ENCODE assay signal across 28 mouse cellular contexts in genomic region chr19:47242227-47242626, GRCm38 (mm10).
DNase-seq lines count a peak whose midpoint lies in the region; ATAC-seq and TF ChIP-seq lines count a peak whose summit lies in the region.
"Had no signal": no experiment of that assay in that cellular context is flagged by ENCODE, and none has a peak within 500 bp of the region (broad histone marks: within the 10 kb centered on the region; RNA-seq: fewer than 3 reads in every experiment).

No protein-coding gene starts in this region.

- no peak for TF ChIP-seq CTCF in kidney, adult 2 months (conservative IDR thresholded peaks at IDR 0.05; ENCODE audit: insufficient read depth, insufficient read length, low read depth, low read length)

- ATAC-seq in frontal cortex, adult (ENCODE audit: low TSS enrichment): peak; percentile 33; the same call in 1 of the 2 replicates
- peak; percentile 44 for ATAC-seq in common myeloid progenitor, adult 5-6 weeks (replicated peaks; ENCODE audit: low read depth, poor library complexity, severe bottlenecking)
- peak; percentile 57 to 63 for ATAC-seq in hematopoietic stem cell, adult 5-6 weeks (replicated peaks in 1 of 2; ENCODE audit: insufficient read depth in 1 of 2, low FRiP score in 2 of 2, low TSS enrichment in 1 of 2, low read depth in 1 of 2, poor library complexity in 2 of 2, severe bottlenecking in 2 of 2)
- ATAC-seq: activated CD4-positive, CD25-positive, alpha-beta regulatory T cell, adult 4 months; CD4-positive, CD25-positive, alpha-beta regulatory T cell, adult 4 months; forebrain, embryonic 14.5 days; Patski had no signal

- no peak overlapping the region for H3K27ac ChIP-seq in kidney, adult 2 months (ENCODE audit: insufficient read depth, low read depth, low read length)
- H3K27ac ChIP-seq: embryonic facial prominence, embryonic 13.5 days; embryonic facial prominence, embryonic 15.5 days; forebrain, embryonic 10.5 days; forebrain, embryonic 12.5 days had no signal

- H3K4me1 ChIP-seq in kidney, adult 2 months (ENCODE audit: control insufficient read depth, insufficient read depth, low read length): no peaks in the 10 kb centered on the region
- H3K4me1 ChIP-seq: embryonic facial prominence, embryonic 15.5 days had no signal

- DNase-seq in frontal cortex, postnatal 36 days (ENCODE audit: low spot score in 2 of 2): no peak
- DNase-seq in layer of hippocampus, adult 9-11 months: peak; percentile 52
- DNase-seq in layer of hippocampus, adult 8-10 months (ENCODE audit: low spot score in 2 of 2): no peak
- no peak for DNase-seq in natural killer cell, adult 2 months (ENCODE audit: low spot score in 2 of 2)
- no peak for DNase-seq in kidney, adult 2 months
- DNase-seq: adrenal gland, adult 8-10 months; adrenal gland, postnatal 14 days; adrenal gland, postnatal 36 days; B cell, adult 2 months; cerebellum, adult 11-12 months; cerebellum, adult 2 months; cerebellum, adult 9-10 months; cerebellum, postnatal 10 days; cerebellum, postnatal 25 days; embryo, embryonic 11 days had no signal

- H3K27me3 ChIP-seq in kidney, adult 2 months (replicated peaks; ENCODE audit: control insufficient read depth, insufficient read depth, low read length): no peaks in the 10 kb centered on the region
- H3K27me3 ChIP-seq: embryonic facial prominence, embryonic 13.5 days; embryonic facial prominence, embryonic 15.5 days; Patski had no signal

- no peaks in the 10 kb centered on the region for H3K36me3 ChIP-seq in kidney, adult 2 months (ENCODE audit: control insufficient read depth, insufficient read depth, low read length)
- H3K36me3 ChIP-seq: embryonic facial prominence, embryonic 13.5 days; embryonic facial prominence, embryonic 15.5 days; forebrain, embryonic 10.5 days; forebrain, embryonic 12.5 days; G1E had no signal

- no peak overlapping the region for H3K4me3 ChIP-seq in kidney, adult 2 months (ENCODE audit: insufficient read depth, low read depth, low read length)
- H3K4me3 ChIP-seq: embryonic facial prominence, embryonic 13.5 days; embryonic facial prominence, embryonic 15.5 days; erythroblast, embryonic 14.5 days; forebrain, embryonic 10.5 days; forebrain, embryonic 12.5 days had no signal

- TF ChIP-seq POLR2A in kidney, adult 2 months (IDR thresholded peaks at IDR 0.05; ENCODE audit: low read depth, low read length): no peak

- 73% methylated on average over 4 of the region's 4 CpGs for WGBS in kidney, adult 2 months
